Mouse (Mus musculus) adrenal gland, adult 18-20 months (tissue): Measurements from ENCODE around the gene Stard3. TPM values are rescaled to one million over a fixed set of nuclear protein-coding genes. Genes with fewer than 3 reads are reported as not detected.
A peak's percentile ranks its signal among the peaks of the same experiment; 100 is the strongest.

Experiments used
- DNase-seq, 2 experiments: peaks; one replicate each; pipeline ENCODE4 v3.0.0; 2021 to 2022; ENCODE audit warnings: low spot score in 2 of 2
- total RNA-seq, 2 experiments: library from RNA; stranded (reverse); gene quantifications; 1 replicate in 1 of 2; 2 replicates in 1 of 2; pipeline ENCODE4 v1.2.3; 2021

The Stard3 gene
- total RNA-seq, 2 experiments from 2014 or later, result 23.4 to 24.4 TPM

GRCm38 (mm10) chr11:98392034-98392433 lies 33.9 kb downstream of the Stard3 start:
- DNase-seq, result no peak

- DNase-seq, result no peak
Measured at GRCm38 (mm10) chr11:98392645-98393044, 34.5 kb downstream of the Stard3 start.

- DNase-seq, result no peak
Measured at GRCm38 (mm10) chr11:98393317-98393716, 35.1 kb downstream of the Stard3 start.

- DNase-seq, result no peak
Measured at GRCm38 (mm10) chr11:98394301-98394700, 36.1 kb downstream of the Stard3 start.

- DNase-seq, result no peak
Measured at GRCm38 (mm10) chr11:98395041-98395440, 36.9 kb downstream of the Stard3 start.

GRCm38 (mm10) chr11:98397946-98398345 lies 39.8 kb downstream of the Stard3 start:
- no peak for DNase-seq

- peak; percentile 74 to 77 for DNase-seq
Measured at GRCm38 (mm10) chr11:98400161-98400726, 42.1 kb downstream of the Stard3 start, which contains the start of gene Pgap3. Gene Pgap3 (minus strand): TSS chr11:98400490.

GRCm38 (mm10) chr11:98400816-98401215 lies 42.6 kb downstream of the Stard3 start:
- no peak for DNase-seq

GRCm38 (mm10) chr11:98406621-98407020 lies 48.5 kb downstream of the Stard3 start:
- DNase-seq, result no peak

GRCm38 (mm10) chr11:98408872-98409271 lies 50.7 kb downstream of the Stard3 start:
- DNase-seq, result no peak

GRCm38 (mm10) chr11:98409341-98409822 lies 51.2 kb downstream of the Stard3 start:
- no peak for DNase-seq

- peak; percentile 48 to 54 for DNase-seq
Measured at GRCm38 (mm10) chr11:98412273-98412796, 54.2 kb downstream of the Stard3 start, which contains the start of gene Erbb2. Gene Erbb2 (plus strand): TSS chr11:98412470.

- no peak for DNase-seq
Measured at GRCm38 (mm10) chr11:98412797-98413301, 54.7 kb downstream of the Stard3 start.

GRCm38 (mm10) chr11:98413731-98414130 lies 55.6 kb downstream of the Stard3 start:
- DNase-seq, result no peak

GRCm38 (mm10) chr11:98414162-98414561 lies 56.0 kb downstream of the Stard3 start:
- no peak for DNase-seq

- no peak for DNase-seq
Measured at GRCm38 (mm10) chr11:98417074-98417473, 58.9 kb downstream of the Stard3 start.

- no peak for DNase-seq
Measured at GRCm38 (mm10) chr11:98418273-98418672, 60.1 kb downstream of the Stard3 start.

- DNase-seq, result no peak
Measured at GRCm38 (mm10) chr11:98418939-98419547, 60.9 kb downstream of the Stard3 start.

GRCm38 (mm10) chr11:98426592-98426991 lies 68.4 kb downstream of the Stard3 start:
- DNase-seq, result no peak

- no peak for DNase-seq
Measured at GRCm38 (mm10) chr11:98428436-98428835, 70.3 kb downstream of the Stard3 start.
